Mouse (Mus musculus) testis, adult 2 months (tissue): ENCODE measurements around the gene Tha1.

Source experiments
- CTCF ChIP-seq: fragments of 200-500 bp; IDR thresholded peaks from 2 replicates; pipeline ENCODE4 v1.5.1; 2012; ENCODE audit warnings: low read depth, mild to moderate bottlenecking, inconsistent platforms, low read length, moderate library complexity; ENCODE audit not compliant: control insufficient read depth, insufficient read depth, insufficient replicate concordance
- POLR2A ChIP-seq: fragments of 200-500 bp; IDR thresholded peaks from 2 replicates; pipeline ENCODE4 v1.6.1; 2012; ENCODE audit warnings: low read depth, mild to moderate bottlenecking, inconsistent platforms, low read length, moderate library complexity; ENCODE audit not compliant: control insufficient read depth

DNA sequence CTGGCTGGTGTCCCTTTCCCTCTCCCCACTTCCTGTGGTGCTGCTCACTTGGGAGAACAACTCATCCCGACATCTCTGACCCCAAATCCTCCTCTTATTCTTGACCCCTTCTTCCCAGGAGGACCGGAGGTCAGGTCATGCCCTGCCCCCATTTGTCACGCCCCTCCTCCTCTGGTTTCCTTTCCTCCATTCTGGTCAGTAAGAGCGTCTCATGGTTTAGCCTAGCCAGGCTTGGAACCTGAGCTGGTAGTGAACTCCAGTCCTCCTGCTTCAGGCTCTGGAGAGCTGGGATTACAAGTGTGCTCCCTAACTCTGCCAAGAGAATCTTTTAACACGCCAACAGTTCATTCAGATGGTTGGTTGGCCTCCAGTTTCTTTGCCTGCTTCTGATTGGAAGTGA is 45.9 kb upstream of the Tha1 start:
- no peak for TF ChIP-seq POLR2A
- TF ChIP-seq CTCF, result no peak
